Mouse (Mus musculus): ENCODE results near the gene Clca3a1. TPM values are rescaled to one million over a fixed set of nuclear protein-coding genes. Genes with fewer than 3 reads are reported as not detected.

Clca3a1 gene
- total and polyA plus RNA-seq, 3 experiments, result 0.27 TPM; not detected in 2

DNA sequence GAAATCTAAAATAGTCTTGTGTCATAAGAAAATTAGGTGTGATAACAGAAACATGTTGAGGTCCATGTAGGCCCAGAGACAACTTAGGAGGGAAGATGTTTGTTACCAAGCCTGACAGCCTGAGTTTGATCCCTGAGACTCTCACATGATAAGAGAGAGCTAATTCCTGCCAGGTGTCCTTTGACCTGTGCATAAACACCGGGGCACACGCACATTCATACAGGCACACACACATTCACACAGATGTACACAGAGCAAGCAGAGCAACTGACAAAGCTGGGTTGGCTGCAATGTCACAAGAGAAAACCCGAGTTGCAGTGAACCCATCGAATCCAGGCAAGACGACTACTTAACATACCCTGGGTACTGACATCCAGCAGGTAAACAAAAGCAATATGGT lies 52.2 kb downstream of the Clca3a1 start:
- Histone ChIP-seq H3K4me1 (ENCODE audit: control insufficient read depth in 1 of 2, insufficient read depth in 2 of 2) (peaks cover 0 to 7% of the 10 kb centered on the region in 2 experiments; a peak in 2 of 4 replicates), H3K9me3 (replicated peaks; ENCODE audit: low read length) (no peaks in the 10 kb centered on the region), H3K4me3 (replicated peaks in 1 of 3; ENCODE audit: low read depth in 2 of 3, low read length in 2 of 3, poor library complexity in 1 of 3) (no peak overlapping the region), H3K36me3 (replicated peaks in 1 of 2; ENCODE audit: control insufficient read depth in 1 of 2, insufficient read depth in 1 of 2, low read length in 1 of 2) (peaks cover 38 to 77% of the 10 kb centered on the region in 2 experiments), H3K27me3 (replicated peaks) (no peaks in the 10 kb centered on the region), H3K27ac (ENCODE audit: insufficient read depth, low read depth) (no peak overlapping the region), H3K4me2 (ENCODE audit: insufficient read depth, low read depth, poor library complexity, severe bottlenecking) (no peak overlapping the region), H3K79me2 (replicated peaks; ENCODE audit: control insufficient read depth, extremely low read depth, insufficient read depth, poor library complexity, severe bottlenecking) (peaks cover 9% of the 10 kb centered on the region), H3K9ac (ENCODE audit: insufficient read depth, low read depth) (no peak overlapping the region)
- TF ChIP-seq USF1 (IDR thresholded peaks at IDR 0.05; ENCODE audit: low read depth, low read length) (no peak), NELFE (IDR thresholded peaks at IDR 0.05; ENCODE audit: low read depth, low read length) (no peak), CHD2 (IDR thresholded peaks at IDR 0.05; ENCODE audit: low read length) (no peak), POLR2A (IDR thresholded peaks at IDR 0.05; ENCODE audit: low read depth, low read length) (no peak), ZC3H11A (IDR thresholded peaks at IDR 0.05; ENCODE audit: low read depth, low read length) (no peak), MEF2A (IDR thresholded peaks at IDR 0.05; ENCODE audit: borderline replicate concordance, low read depth, low read length) (no peak), E2F4 (IDR thresholded peaks at IDR 0.05; ENCODE audit: insufficient replicate concordance, low read depth, low read length) (no peak), TBP (conservative IDR thresholded peaks at IDR 0.05; ENCODE audit: low read depth, low read length) (no peak), IRF4 (IDR thresholded peaks at IDR 0.05; ENCODE audit: low read depth, low read length) (no peak)
- in situ Hi-C loops (cut with MboI; ENCODE audit: low pct_ligation_motif_present, low pct_unique_long_range_greater_than_20kb, low sequenced_read_pairs) (no loop called here), dilution Hi-C loops (cut with MboI; ENCODE audit: extremely low pct_ligation_motif_present, extremely low pct_unique_long_range_greater_than_20kb, low sequenced_read_pairs) (no loop called here)
- DNase-seq (ENCODE audit: extremely low read depth), result no peak

GRCm38 (mm10) chr3:144703959-144704358 lies 56.8 kb downstream of the Clca3a1 start:
- Histone ChIP-seq H3K9me3 (replicated peaks; ENCODE audit: low read length) (no peaks in the 10 kb centered on the region), H3K27me3 (replicated peaks) (no peaks in the 10 kb centered on the region), H3K4me1 (ENCODE audit: control insufficient read depth in 1 of 2, insufficient read depth in 2 of 2) (peaks cover 0 to 20% of the 10 kb centered on the region in 2 experiments; a peak in 2 of 4 replicates), H3K9ac (ENCODE audit: insufficient read depth, low read depth) (peak overlapping the region; percentile 45), H3K4me2 (ENCODE audit: insufficient read depth, low read depth, poor library complexity, severe bottlenecking) (peak overlapping the region; percentile 69), H3K27ac (ENCODE audit: insufficient read depth, low read depth) (no peak overlapping the region), H3K36me3 (replicated peaks in 1 of 2; ENCODE audit: control insufficient read depth in 1 of 2, insufficient read depth in 1 of 2, low read length in 1 of 2) (peaks cover 27 to 73% of the 10 kb centered on the region in 2 experiments), H3K79me2 (replicated peaks; ENCODE audit: control insufficient read depth, extremely low read depth, insufficient read depth, poor library complexity, severe bottlenecking) (peaks cover 3% of the 10 kb centered on the region; the same call in 1 of the 2 replicates), H3K4me3 (replicated peaks in 1 of 3; ENCODE audit: low read depth in 2 of 3, low read length in 2 of 3, poor library complexity in 1 of 3) (peak overlapping the region; percentile 39 to 54 (median 43))
- TF ChIP-seq IRF4 (IDR thresholded peaks at IDR 0.05; ENCODE audit: low read depth, low read length) (peak; percentile 82), ETS1 (conservative IDR thresholded peaks at IDR 0.05; ENCODE audit: low read depth, low read length) (peak; percentile 57; the same call in 1 of the 2 replicates), NRF1 (IDR thresholded peaks at IDR 0.05; ENCODE audit: low read depth, low read length) (no peak), EP300 (IDR thresholded peaks at IDR 0.05; ENCODE audit: low read length) (0 out of 2 replicates have a peak, but pooled peaks have one; percentile 9), MXI1 (IDR thresholded peaks at IDR 0.05; ENCODE audit: low read depth, low read length) (no peak; the same call in 1 of the 2 replicates)
- DNase-seq (ENCODE audit: extremely low read depth), result peak; percentile 75
- dilution Hi-C loops (cut with MboI; ENCODE audit: extremely low pct_ligation_motif_present, extremely low pct_unique_long_range_greater_than_20kb, low sequenced_read_pairs), result no loop called here
- in situ Hi-C loops (cut with MboI; ENCODE audit: low pct_ligation_motif_present, low pct_unique_long_range_greater_than_20kb, low sequenced_read_pairs), result no loop called here

Data from CH12.LX (cell line).